Mouse (Mus musculus): Measurements from ENCODE around the gene Chst8. TPM values are rescaled to one million over a fixed set of nuclear protein-coding genes. Genes with fewer than 3 reads are reported as not detected.

Gene Chst8
- polyA plus RNA-seq, 1 experiment from 2014 or later: 4.2 TPM

Other genes starting within 250 kb of the Chst8 start
- gene Kctd15, start 156.0 kb downstream of the Chst8 start, polyA plus RNA-seq (2015; fragmentation: Nextera tagmentation; extraction: Ambion mirVana): 37.7 and 39.1 TPM in 2 replicates
- 74.3 and 76.9 TPM in 2 replicates for gene Pepd, start 99.7 kb upstream of the Chst8 start, polyA plus RNA-seq (2015; fragmentation: Nextera tagmentation; extraction: Ambion mirVana)
- 51.4 and 57.6 TPM in 2 replicates for gene Cebpg, start 243.9 kb upstream of the Chst8 start, polyA plus RNA-seq (2015; fragmentation: Nextera tagmentation; extraction: Ambion mirVana)

All from embryonic facial prominence, embryonic 15.5 days (tissue).